Mouse (Mus musculus) liver, adult 2 months (tissue): ENCODE results near the gene Adk.
A peak's percentile ranks its signal among the peaks of the same experiment; 100 is the strongest.

ENCODE experiments used
- CTCF ChIP-seq: fragments of 200-500 bp; IDR thresholded peaks from 2 replicates; pipeline ENCODE4 v1.5.1; 2011; ENCODE audit warnings: low read depth, low read length, control low read depth
- POLR2A ChIP-seq: fragments of 200-500 bp; IDR thresholded peaks from 2 replicates; pipeline ENCODE4 v1.6.1; 2011; ENCODE audit warnings: low read length, control low read depth; ENCODE audit not compliant: insufficient read depth; ENCODE audit errors: extremely low read depth

GRCm38 (mm10) chr14:21136906-21137305 is 84.5 kb downstream of the Adk start:
- peak; percentile 66 for TF ChIP-seq CTCF
- TF ChIP-seq POLR2A, result no peak
